Mouse (Mus musculus) embryonic facial prominence, embryonic 15.5 days (tissue): ENCODE data around the gene Iqgap2. TPM values are rescaled to one million over a fixed set of nuclear protein-coding genes. Genes with fewer than 3 reads are reported as not detected.

Experiments
- ATAC-seq: fragments of 200-750 bp; cut with Nextera tagmentation; 2 replicates; pipeline ENCODE4 v1.8.0; 2017; ENCODE audit warnings: low read depth, moderate TSS enrichment; ENCODE audit not compliant: insufficient number of reproducible peaks, low FRiP score, low TSS enrichment
- H3K27ac ChIP-seq: fragments of 300-500 bp; sonication (generic); replicated peaks from 2 replicates; pipeline ENCODE4 v1.5.1; 2015; ENCODE audit warnings: mild to moderate bottlenecking, inconsistent platforms
- H3K27me3 ChIP-seq: fragments of 300-500 bp; sonication (generic); 2 replicates; pipeline ENCODE4 v1.6.1; 2015; ENCODE audit warnings: inconsistent platforms
- H3K36me3 ChIP-seq: fragments of 300-500 bp; sonication (generic); 2 replicates; pipeline ENCODE4 v1.6.1; 2015; ENCODE audit warnings: mild to moderate bottlenecking, inconsistent platforms
- H3K4me1 ChIP-seq: fragments of 300-500 bp; sonication (generic); 2 replicates; pipeline ENCODE4 v1.6.1; 2015; ENCODE audit warnings: inconsistent platforms
- H3K4me2 ChIP-seq: fragments of 300-500 bp; sonication (generic); replicated peaks from 2 replicates; pipeline ENCODE4 v1.6.1; 2015; ENCODE audit warnings: mild to moderate bottlenecking, inconsistent platforms
- H3K4me3 ChIP-seq: fragments of 300-500 bp; sonication (generic); replicated peaks from 2 replicates; pipeline ENCODE4 v1.5.1; 2015; ENCODE audit warnings: mild to moderate bottlenecking, inconsistent platforms
- H3K9ac ChIP-seq: fragments of 300-500 bp; sonication (generic); 2 replicates; pipeline ENCODE4 v1.6.1; 2015; ENCODE audit warnings: inconsistent platforms
- H3K9me3 ChIP-seq: fragments of 300-500 bp; sonication (generic); replicated peaks from 2 replicates; pipeline ENCODE4 v1.6.1; 2016; ENCODE audit warnings: inconsistent platforms
- WGBS: fragments of 180-500 bp; shearing (Covaris S2); methylation state at CpG from one replicate; pipeline ENCODE4 v1.1.7; 2015; 5-methylcytosine and 5-hydroxymethylcytosine counted together
- polyA plus RNA-seq: library from polyadenylated mRNA; unstranded; fragments of >200 nt; fragmentation: Nextera tagmentation; extraction: Ambion mirVana; gene quantifications from 2 replicates; pipeline ENCODE4 v1.2.1, GENCODE M21; 2015

Gene Iqgap2
- polyA plus RNA-seq, 1 experiment from 2014 or later: 20.4 TPM

DNA sequence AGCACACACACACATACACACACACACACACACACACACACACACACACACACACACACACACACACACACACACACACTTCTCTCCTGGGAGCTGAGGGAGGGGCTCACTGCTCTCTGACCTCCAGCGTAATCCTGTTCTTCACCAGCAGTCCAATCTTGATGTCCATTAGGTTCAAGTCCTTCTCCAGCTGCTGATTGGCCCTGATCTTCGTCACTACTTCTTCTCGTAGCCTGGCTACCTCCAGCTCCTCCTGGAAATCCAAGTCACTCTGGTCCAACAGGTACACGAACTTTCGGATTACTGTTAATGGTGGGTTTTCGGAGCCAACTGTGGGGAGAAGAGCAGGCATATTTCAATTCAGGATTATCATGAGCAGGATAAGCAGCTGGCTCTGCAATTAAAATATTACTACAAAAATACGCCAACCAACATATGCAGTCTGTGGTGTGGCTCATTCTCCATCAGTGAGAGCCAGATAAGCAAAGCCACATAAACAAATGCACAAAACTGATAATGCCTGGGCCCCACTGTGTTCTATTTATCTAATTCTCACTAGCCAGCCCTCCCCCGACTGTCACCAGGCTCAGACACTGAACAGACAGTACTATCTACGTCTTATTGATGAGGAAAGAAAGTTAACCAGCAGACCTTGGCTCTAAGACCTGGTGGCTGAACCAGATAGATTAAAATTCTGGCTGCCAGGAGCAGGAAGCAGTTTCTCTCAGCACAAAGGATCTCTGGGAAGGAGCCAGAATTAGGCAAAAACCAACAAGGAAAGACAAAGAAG is 220.4 kb downstream of the Iqgap2 start:
- WGBS: 83% methylated on average over 9 of the region's 9 CpGs
- no peaks in the 10 kb centered on the region for H3K9me3 ChIP-seq
- no peak overlapping the region for H3K27ac ChIP-seq
- H3K4me2 ChIP-seq: no peak overlapping the region
- no peak overlapping the region for H3K9ac ChIP-seq
- no peak overlapping the region for H3K4me3 ChIP-seq
- ATAC-seq: no peak
- peaks cover 21% of the 10 kb centered on the region for H3K36me3 ChIP-seq
- H3K4me1 ChIP-seq: no peaks in the 10 kb centered on the region
- H3K27me3 ChIP-seq: no peaks in the 10 kb centered on the region

DNA sequence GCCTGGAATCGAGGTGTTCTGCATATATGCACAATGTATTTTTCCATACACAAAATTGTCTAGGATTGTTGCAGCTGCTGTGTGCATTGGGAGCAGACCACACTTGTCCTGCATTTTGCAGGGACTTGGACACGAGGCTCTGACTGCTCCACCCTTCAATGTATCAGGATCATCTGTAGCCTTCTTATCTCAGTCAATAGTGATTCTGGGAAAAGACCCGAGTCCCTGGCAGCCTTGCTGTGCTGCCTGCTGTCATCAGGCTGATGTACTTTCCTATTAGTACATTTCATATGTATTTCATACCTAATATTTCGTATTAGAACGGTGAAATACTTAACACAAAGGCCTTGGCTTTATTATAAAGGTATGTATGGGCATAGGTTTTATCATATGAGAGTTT is 221.2 kb downstream of the Iqgap2 start:
- no peak overlapping the region for H3K9ac ChIP-seq
- no peak overlapping the region for H3K4me2 ChIP-seq
- no peak overlapping the region for H3K4me3 ChIP-seq
- no peaks in the 10 kb centered on the region for H3K27me3 ChIP-seq
- no peaks in the 10 kb centered on the region for H3K4me1 ChIP-seq
- no peak for ATAC-seq
- 89% methylated on average over 5 of the region's 5 CpGs for WGBS
- no peaks in the 10 kb centered on the region for H3K9me3 ChIP-seq
- no peak overlapping the region for H3K27ac ChIP-seq
- H3K36me3 ChIP-seq: peaks cover 21% of the 10 kb centered on the region

DNA sequence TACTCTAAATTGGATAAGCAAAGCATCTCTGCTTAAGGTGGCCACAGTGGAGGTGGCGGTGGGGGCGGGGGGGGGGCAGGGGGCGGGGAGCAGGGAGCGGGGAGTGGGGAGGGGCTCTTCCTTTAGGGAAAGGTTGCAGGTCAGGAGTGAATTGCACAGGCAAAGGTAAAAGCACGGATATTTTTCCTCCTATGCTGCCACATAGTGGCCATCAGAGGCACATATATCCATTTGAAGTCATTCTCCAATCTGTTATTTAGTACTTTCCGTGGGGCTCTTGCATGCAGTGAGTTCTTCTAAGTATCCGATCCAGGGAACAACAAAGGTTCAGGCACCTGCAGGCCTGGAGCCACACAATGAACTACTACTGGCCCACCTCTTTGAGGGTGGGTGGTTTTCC is 224.5 kb downstream of the Iqgap2 start:
- H3K4me3 ChIP-seq: no peak overlapping the region
- H3K4me1 ChIP-seq: no peaks in the 10 kb centered on the region
- ATAC-seq: no peak
- H3K27ac ChIP-seq: no peak overlapping the region
- no peak overlapping the region for H3K4me2 ChIP-seq
- no peak overlapping the region for H3K9ac ChIP-seq
- peaks cover 27% of the 10 kb centered on the region for H3K36me3 ChIP-seq
- no peaks in the 10 kb centered on the region for H3K27me3 ChIP-seq
- H3K9me3 ChIP-seq: no peaks in the 10 kb centered on the region
- WGBS: 9% methylated on average over 7 of the region's 7 CpGs

DNA sequence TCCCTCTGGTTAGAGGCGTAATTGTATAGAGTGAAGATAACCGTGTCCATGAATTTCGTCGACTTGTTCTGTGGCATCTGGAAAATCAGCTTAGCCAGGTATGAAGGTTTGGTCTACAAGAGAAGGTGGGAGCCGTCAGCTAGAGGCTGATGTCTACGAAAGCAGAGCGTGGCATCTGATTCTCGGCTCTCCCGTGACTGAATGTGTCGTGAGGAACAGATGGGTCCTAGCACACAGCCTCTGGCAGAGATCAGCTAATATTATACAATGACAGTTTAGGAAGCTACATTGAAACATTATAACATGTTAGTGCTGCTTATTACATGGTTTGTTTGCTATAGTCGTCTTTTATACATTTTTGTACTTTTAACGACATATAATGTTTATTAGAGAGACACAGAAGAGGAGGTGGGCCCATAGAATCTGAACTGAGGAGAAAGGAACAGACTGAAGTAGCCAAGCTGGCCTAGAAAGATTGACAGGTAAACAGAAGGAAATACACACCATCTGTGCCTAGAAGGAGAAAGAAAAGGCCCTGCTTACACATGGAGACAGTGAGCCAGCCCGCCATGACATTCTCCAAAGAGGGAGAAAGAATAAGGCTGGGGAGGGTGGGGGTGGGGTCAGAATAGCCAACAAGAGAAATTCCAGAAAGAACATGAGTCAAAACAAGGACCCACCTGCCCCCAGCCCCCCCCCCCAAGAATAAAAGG is 225.9 kb downstream of the Iqgap2 start:
- ATAC-seq: no peak
- no peak overlapping the region for H3K27ac ChIP-seq

DNA sequence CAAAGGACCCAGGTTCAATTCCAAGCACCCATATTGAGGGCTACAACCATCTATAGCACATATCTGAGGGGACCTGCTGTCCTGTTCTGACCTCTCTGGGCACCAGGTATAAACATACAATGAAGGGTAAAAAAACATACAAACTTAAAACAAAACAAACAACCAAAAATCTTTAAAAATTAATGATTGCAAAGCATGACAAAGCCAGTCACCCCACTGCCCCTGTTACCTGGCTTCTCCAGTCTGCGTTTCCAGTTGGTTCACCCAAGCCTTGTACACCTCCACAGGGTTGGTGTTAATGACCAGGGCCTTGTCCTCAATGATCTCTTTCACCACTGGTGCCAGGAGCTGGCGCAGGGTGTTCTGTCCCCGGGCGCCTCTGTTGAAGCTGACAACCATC is 227.9 kb downstream of the Iqgap2 start:
- no peak for ATAC-seq
- Histone ChIP-seq H3K4me2 (no peak overlapping the region), H3K27me3 (no peaks in the 10 kb centered on the region), H3K9me3 (no peaks in the 10 kb centered on the region), H3K9ac (no peak overlapping the region), H3K4me1 (no peaks in the 10 kb centered on the region), H3K36me3 (peaks cover 31% of the 10 kb centered on the region), H3K27ac (no peak overlapping the region), H3K4me3 (no peak overlapping the region)
- 93% methylated on average over 4 of the region's 4 CpGs for WGBS

More for the DNA sequence above, 225.9 kb downstream of the Iqgap2 start:
- Histone ChIP-seq H3K4me1 (no peaks in the 10 kb centered on the region), H3K9me3 (no peaks in the 10 kb centered on the region), H3K4me3 (no peak overlapping the region), H3K9ac (no peak overlapping the region), H3K4me2 (no peak overlapping the region), H3K36me3 (peaks cover 27% of the 10 kb centered on the region), H3K27me3 (no peaks in the 10 kb centered on the region)
- 64% methylated on average over 13 of the region's 13 CpGs for WGBS

DNA sequence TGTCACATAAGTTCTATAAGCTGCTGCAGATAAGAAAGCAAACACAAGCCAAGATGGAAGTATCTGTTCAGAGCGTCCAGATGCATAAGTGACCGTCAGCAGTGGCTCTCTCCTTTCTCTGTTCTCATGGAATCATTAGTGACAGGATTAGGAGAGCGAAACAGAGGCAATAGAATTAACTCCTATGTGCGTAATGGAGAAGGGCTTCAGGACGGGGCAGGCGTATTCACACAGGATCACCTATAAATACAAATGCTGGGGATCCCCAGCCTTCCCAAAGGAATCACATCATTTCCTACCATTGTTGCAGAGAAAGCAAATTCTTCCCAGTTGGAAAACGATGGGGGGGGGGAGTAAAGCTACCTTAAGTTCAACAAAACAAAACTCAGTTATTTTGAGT is 232.3 kb downstream of the Iqgap2 start:
- no peak overlapping the region for H3K9ac ChIP-seq
- no peaks in the 10 kb centered on the region for H3K27me3 ChIP-seq
- no peak overlapping the region for H3K27ac ChIP-seq
- 81% methylated on average over 7 of the region's 7 CpGs for WGBS
- no peak overlapping the region for H3K4me3 ChIP-seq
- H3K9me3 ChIP-seq: no peaks in the 10 kb centered on the region
- peaks cover 35% of the 10 kb centered on the region for H3K36me3 ChIP-seq
- no peak for ATAC-seq
- no peak overlapping the region for H3K4me2 ChIP-seq
- H3K4me1 ChIP-seq: no peaks in the 10 kb centered on the region

DNA sequence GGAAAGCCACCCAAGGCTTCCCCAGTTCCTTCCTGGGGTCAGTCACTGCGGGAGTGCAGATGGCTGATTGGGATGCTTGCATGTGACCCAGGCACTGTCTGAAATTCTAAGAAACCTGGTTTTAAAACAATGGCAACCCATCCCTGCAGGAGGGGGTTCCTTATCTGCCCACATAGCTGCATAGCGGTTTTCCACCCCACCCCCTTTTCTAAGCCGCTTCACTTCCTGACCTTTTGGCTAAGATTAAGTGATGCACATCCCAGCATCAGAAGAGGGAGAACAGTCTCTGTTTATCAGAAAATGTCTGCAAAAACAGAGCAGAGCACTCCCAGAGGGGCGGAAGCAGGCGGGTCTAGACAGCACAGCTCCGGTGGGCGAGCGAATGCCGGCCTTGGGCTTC is 234.6 kb downstream of the Iqgap2 start:
- Histone ChIP-seq H3K9ac (no peak overlapping the region), H3K36me3 (peaks cover 21% of the 10 kb centered on the region), H3K27ac (no peak overlapping the region), H3K4me2 (no peak overlapping the region), H3K4me1 (no peaks in the 10 kb centered on the region), H3K9me3 (no peaks in the 10 kb centered on the region), H3K4me3 (no peak overlapping the region), H3K27me3 (no peaks in the 10 kb centered on the region)
- ATAC-seq: no peak
- WGBS: 73% methylated on average over 9 of the region's 9 CpGs

DNA sequence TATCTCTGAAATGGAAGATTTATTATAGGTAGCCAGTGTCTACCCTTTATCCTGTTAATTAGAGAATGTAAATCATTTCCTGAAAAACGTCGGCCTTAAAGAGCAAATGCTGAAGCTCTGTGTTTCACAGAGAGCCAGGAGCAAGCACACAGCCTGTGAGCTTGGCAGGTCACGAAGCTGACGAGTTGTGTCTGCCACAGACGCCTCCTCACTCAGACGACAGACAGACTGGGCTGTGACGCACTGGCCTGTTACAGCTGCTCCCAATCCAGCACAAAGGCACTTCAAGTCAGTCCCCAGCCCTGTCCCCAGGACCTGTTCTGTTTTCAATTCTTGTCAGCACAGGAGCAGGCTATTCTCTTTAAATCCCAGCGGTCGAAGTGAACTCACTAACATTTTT is 236.4 kb downstream of the Iqgap2 start:
- no peak overlapping the region for H3K27ac ChIP-seq
- ATAC-seq: no peak
- no peaks in the 10 kb centered on the region for H3K27me3 ChIP-seq
- no peaks in the 10 kb centered on the region for H3K9me3 ChIP-seq
- 23% methylated on average over 9 of the region's 9 CpGs for WGBS
- no peak overlapping the region for H3K9ac ChIP-seq
- H3K4me2 ChIP-seq: no peak overlapping the region
- peaks cover 21% of the 10 kb centered on the region for H3K36me3 ChIP-seq
- no peak overlapping the region for H3K4me3 ChIP-seq
- no peaks in the 10 kb centered on the region for H3K4me1 ChIP-seq

DNA sequence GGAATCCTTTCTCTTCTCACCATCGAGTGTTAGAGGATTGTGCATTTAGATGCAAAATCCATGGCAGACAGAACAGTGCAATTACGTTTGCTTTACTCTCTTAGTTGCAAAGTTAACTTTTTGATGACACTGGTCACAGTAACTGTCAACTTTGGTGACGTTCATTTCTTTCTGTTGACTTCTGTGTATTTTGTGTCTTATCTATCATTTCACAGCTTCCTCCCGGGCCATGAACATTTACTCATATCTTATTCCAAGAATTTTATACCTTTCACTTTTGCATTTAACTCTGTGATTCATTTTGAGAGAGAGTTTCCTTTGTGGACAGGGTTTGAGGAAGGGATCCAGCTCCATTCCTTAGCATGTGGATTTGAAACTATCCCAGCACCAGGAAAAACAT is 238.0 kb downstream of the Iqgap2 start:
- peaks cover 6% of the 10 kb centered on the region; the same call in 1 of the 2 replicates for H3K36me3 ChIP-seq
- no peak for ATAC-seq
- no peak overlapping the region for H3K4me2 ChIP-seq
- H3K4me3 ChIP-seq: no peak overlapping the region
- H3K9ac ChIP-seq: no peak overlapping the region
- no peaks in the 10 kb centered on the region for H3K9me3 ChIP-seq
- H3K27ac ChIP-seq: no peak overlapping the region
- 88% methylated on average over 4 of the region's 4 CpGs for WGBS
- H3K4me1 ChIP-seq: no peaks in the 10 kb centered on the region
- H3K27me3 ChIP-seq: no peaks in the 10 kb centered on the region

DNA sequence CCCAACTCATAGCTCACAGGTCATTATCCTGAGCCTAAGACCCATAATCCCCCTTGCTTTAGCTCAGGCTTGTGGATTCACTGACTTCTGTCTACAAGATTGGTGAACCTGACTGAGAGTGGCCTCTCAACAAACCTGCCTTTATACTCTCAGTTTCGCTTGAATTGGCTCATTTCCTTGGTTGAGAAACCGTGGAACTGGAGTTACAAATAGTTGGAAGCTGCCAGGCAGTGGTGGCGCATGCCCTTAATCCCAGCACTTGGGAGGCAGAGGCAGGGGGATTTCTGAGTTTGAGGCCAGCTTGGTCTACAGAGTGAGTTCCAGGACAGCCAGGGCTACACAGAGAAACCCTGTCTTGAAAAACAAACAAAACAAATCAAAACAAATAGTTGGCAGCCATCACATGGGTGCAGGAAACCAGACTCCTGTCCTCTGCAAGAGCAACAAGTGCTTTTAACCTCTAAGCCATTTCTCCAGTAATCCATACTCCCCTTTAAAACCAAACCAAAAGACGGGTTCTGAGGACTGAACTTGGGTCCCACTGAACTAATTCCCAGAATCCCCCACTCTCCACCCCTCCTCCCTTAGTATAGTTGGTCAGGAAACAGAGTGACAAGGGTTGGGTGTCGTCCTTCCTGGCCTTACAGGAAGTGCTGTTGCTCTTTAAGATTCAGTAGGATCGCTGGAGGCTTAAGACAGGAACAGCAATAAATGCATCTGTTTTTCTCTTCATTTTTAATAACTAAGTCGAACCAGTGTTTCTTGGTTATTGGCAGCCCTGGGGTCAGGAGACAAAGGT is 239.7 kb downstream of the Iqgap2 start:
- H3K27me3 ChIP-seq: no peaks in the 10 kb centered on the region
- ATAC-seq: no peak
- WGBS: 72% methylated on average over 7 of the region's 7 CpGs
- no peaks in the 10 kb centered on the region for H3K9me3 ChIP-seq
- no peak overlapping the region for H3K9ac ChIP-seq
- no peaks in the 10 kb centered on the region for H3K4me1 ChIP-seq
- no peaks in the 10 kb centered on the region for H3K36me3 ChIP-seq
- H3K4me3 ChIP-seq: no peak overlapping the region
- no peak overlapping the region for H3K4me2 ChIP-seq
- H3K27ac ChIP-seq: no peak overlapping the region

DNA sequence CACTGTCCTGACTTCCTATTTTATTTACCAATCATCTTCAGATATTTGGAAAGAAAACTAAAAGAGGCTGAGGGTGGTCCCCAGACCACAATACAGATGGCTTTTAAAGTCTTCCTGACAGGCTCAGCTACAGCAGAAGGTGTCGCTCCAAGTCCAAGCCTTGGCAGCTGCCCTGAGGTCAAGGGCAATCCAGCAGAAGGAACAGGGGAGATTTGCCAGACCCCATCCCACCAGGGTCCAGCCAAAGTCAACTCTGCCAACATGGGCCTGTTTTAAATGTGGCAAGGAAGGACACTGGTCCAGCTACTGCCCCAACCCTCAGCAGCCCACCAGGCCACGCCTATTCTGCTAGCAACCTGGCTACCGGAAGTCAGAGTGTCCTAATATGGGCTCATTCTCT is 241.8 kb downstream of the Iqgap2 start:
- H3K36me3 ChIP-seq: peaks cover 8% of the 10 kb centered on the region; the same call in 1 of the 2 replicates
- 89% methylated on average over 3 of the region's 3 CpGs for WGBS
- H3K4me3 ChIP-seq: no peak overlapping the region
- H3K27ac ChIP-seq: no peak overlapping the region
- H3K9me3 ChIP-seq: no peaks in the 10 kb centered on the region
- no peak overlapping the region for H3K4me2 ChIP-seq
- H3K27me3 ChIP-seq: no peaks in the 10 kb centered on the region
- no peak for ATAC-seq
- H3K9ac ChIP-seq: no peak overlapping the region
- no peaks in the 10 kb centered on the region for H3K4me1 ChIP-seq
